Mouse (Mus musculus) lung, embryonic 14.5 days (tissue): Measurements from ENCODE around the gene Maml3. TPM values are rescaled to one million over a fixed set of nuclear protein-coding genes. Genes with fewer than 3 reads are reported as not detected.

Source experiments
- ATAC-seq: fragments of 200-750 bp; cut with Nextera tagmentation; 2 replicates; pipeline ENCODE4 v1.8.0; 2017; ENCODE audit warnings: mild to moderate bottlenecking, moderate TSS enrichment, moderate library complexity; ENCODE audit not compliant: insufficient read depth
- DNase-seq: peaks from one replicate; pipeline ENCODE4 v3.0.0-alpha.2; 2015
- H3K27ac ChIP-seq: fragments of 300-500 bp; sonication (generic); 2 replicates; pipeline ENCODE4 v1.5.1; 2014; ENCODE audit warnings: low read depth, mild to moderate bottlenecking, moderate library complexity
- H3K27me3 ChIP-seq: fragments of 300-500 bp; sonication (generic); 2 replicates; pipeline ENCODE4 v1.6.1; 2014; ENCODE audit warnings: low read length, control low read depth; ENCODE audit not compliant: insufficient read depth
- H3K36me3 ChIP-seq: fragments of 300-500 bp; sonication (generic); 2 replicates; pipeline ENCODE4 v1.6.1; 2014; ENCODE audit warnings: control low read depth; ENCODE audit not compliant: insufficient read depth
- H3K4me1 ChIP-seq: fragments of 300-500 bp; sonication (generic); 2 replicates; pipeline ENCODE4 v1.6.1; 2014; ENCODE audit warnings: antibody characterized with exemption, control low read depth; ENCODE audit not compliant: insufficient read depth
- H3K4me2 ChIP-seq: fragments of 300-500 bp; sonication (generic); 2 replicates; pipeline ENCODE4 v1.6.1; 2014; ENCODE audit warnings: mild to moderate bottlenecking
- H3K4me3 ChIP-seq: fragments of 300-500 bp; sonication (generic); 2 replicates; pipeline ENCODE4 v1.5.1; 2014; ENCODE audit warnings: low read depth, low read length
- H3K9ac ChIP-seq: fragments of 300-500 bp; sonication (generic); 2 replicates; pipeline ENCODE4 v1.6.1; 2014
- H3K9me3 ChIP-seq: fragments of 300-500 bp; sonication (generic); 2 replicates; pipeline ENCODE4 v1.6.1; 2016; ENCODE audit warnings: low read depth, low read length, control low read depth
- CTCF ChIP-seq: IDR thresholded peaks from 2 replicates; pipeline ENCODE4 v1.5.1; 2016; ENCODE audit warnings: antibody characterized with exemption, low read depth
- WGBS: fragments of 180-500 bp; shearing (Covaris S2); extraction: QIAGEN DNeasy Blood & Tissue Kit; methylation state at CpG from one replicate; pipeline ENCODE4 v1.1.7; 2014; 5-methylcytosine and 5-hydroxymethylcytosine counted together
- polyA plus RNA-seq: library from polyadenylated mRNA; unstranded; fragments of >200 nt; fragmentation: Nextera tagmentation; extraction: Ambion mirVana; gene quantifications from 2 replicates; pipeline ENCODE4 v1.2.1, GENCODE M21; 2014

Gene Maml3
- polyA plus RNA-seq, 1 experiment from 2014 or later: 9.1 TPM

DNA sequence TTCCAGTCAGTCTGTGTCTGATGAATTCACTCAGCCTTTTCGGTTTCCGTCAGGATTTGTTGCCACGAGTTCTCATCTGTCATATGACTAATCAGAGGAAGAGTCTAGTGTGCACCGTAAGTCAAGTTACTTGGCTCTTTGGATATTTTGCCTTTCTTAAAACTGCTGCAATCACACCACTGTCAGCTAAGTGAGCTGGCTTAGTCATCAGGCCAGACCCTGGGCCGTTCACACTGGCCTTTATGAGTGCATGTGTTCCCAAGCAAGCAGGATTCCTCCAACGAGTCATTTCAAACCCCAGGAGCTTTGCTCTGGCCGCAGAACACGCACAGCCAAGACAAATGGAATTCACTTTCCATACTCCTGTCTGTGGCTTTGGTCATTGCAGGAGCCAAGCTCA lies 161.2 kb downstream of the Maml3 start:
- Histone ChIP-seq H3K4me1 (0 out of 2 replicates have a peak, but pooled peaks cover 6% of the 10 kb centered on the region), H3K36me3 (no peaks in the 10 kb centered on the region), H3K27me3 (no peaks in the 10 kb centered on the region), H3K9ac (no peak overlapping the region), H3K4me2 (no peak overlapping the region), H3K27ac (no peak overlapping the region), H3K9me3 (no peaks in the 10 kb centered on the region), H3K4me3 (no peak overlapping the region)
- DNase-seq (no peak), ATAC-seq (no peak)
- no peak for TF ChIP-seq CTCF
- WGBS: 65% methylated on average over 8 of the region's 8 CpGs

DNA sequence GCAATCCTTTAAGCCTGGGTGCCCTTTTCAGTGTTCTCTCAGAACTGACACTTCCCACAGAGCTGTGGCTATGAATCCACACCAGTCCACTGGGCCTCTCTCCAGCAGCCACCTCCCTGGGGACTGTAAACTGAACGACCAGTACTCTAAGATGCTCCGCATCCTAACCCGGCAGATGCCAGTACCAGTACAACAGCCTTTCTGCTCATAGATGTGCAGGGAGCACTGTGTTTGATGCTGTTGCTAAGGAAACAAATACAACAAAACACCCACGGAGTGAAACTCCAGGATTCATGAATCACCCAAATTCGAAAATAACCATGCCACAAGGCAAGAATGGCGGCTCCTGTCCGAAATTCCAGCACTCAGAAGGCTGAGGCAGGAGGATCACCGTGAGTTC lies 163.1 kb downstream of the Maml3 start:
- WGBS: 88% methylated on average over 8 of the region's 8 CpGs
- Histone ChIP-seq H3K36me3 (no peaks in the 10 kb centered on the region), H3K9ac (no peak overlapping the region), H3K9me3 (no peaks in the 10 kb centered on the region), H3K4me1 (0 out of 2 replicates have a peak, but pooled peaks cover 3% of the 10 kb centered on the region), H3K27ac (no peak overlapping the region), H3K4me3 (no peak overlapping the region), H3K27me3 (no peaks in the 10 kb centered on the region), H3K4me2 (no peak overlapping the region)
- TF ChIP-seq CTCF: no peak
- no peak for ATAC-seq
- no peak for DNase-seq

DNA sequence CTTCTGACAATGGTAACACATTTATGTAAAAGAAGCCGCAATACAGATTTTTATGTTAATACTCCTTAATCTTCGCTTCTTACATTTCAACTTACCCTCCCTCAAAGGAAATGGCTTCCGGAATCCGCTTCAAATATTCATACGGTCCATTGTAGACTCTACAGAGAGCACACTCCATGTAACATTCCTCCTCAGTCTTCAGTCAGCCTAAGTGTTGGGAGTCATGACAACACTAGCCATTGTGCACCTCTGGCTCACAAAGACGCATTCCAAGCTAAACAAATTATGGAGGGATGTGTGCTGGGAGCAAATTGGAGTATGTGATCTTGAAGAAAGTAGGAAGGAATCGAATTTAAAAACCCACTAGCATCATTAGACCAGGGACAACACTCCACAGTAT lies 165.0 kb downstream of the Maml3 start:
- Histone ChIP-seq H3K36me3 (no peaks in the 10 kb centered on the region), H3K27me3 (no peaks in the 10 kb centered on the region), H3K27ac (no peak overlapping the region), H3K4me1 (no peaks in the 10 kb centered on the region), H3K9me3 (no peaks in the 10 kb centered on the region), H3K4me2 (no peak overlapping the region), H3K4me3 (no peak overlapping the region), H3K9ac (no peak overlapping the region)
- no peak for TF ChIP-seq CTCF
- WGBS: 73% methylated on average over 7 of the region's 7 CpGs
- ATAC-seq: no peak
- DNase-seq: peak; percentile 17

DNA sequence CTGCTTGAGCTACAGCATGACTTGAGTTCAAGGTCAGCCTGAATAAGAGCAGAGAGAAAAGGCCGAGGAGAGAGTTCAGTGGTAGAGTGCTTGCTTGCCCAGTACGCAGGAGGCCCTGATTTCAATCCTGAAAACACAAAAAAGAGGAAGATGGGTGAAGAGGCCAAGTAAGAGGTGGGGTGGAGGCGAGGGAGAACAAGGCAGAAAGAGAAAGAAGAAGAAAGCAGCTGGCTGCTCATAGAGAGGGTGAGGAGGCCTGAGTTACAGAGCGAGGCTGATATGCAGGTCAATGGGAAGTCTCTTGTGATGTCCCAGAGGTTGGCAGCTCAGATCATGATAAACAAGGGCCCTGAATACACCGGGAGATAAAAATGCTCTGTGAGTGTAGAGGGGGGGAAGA lies 165.8 kb downstream of the Maml3 start:
- DNase-seq: no peak
- no peaks in the 10 kb centered on the region for H3K36me3 ChIP-seq
- H3K9me3 ChIP-seq: no peaks in the 10 kb centered on the region
- no peak overlapping the region for H3K4me3 ChIP-seq
- no peak overlapping the region for H3K9ac ChIP-seq
- ATAC-seq: no peak
- H3K27ac ChIP-seq: no peak overlapping the region
- no peaks in the 10 kb centered on the region for H3K4me1 ChIP-seq
- WGBS: 67% methylated on average over 5 of the region's 5 CpGs
- no peaks in the 10 kb centered on the region for H3K27me3 ChIP-seq
- no peak overlapping the region for H3K4me2 ChIP-seq
- no peak for TF ChIP-seq CTCF

DNA sequence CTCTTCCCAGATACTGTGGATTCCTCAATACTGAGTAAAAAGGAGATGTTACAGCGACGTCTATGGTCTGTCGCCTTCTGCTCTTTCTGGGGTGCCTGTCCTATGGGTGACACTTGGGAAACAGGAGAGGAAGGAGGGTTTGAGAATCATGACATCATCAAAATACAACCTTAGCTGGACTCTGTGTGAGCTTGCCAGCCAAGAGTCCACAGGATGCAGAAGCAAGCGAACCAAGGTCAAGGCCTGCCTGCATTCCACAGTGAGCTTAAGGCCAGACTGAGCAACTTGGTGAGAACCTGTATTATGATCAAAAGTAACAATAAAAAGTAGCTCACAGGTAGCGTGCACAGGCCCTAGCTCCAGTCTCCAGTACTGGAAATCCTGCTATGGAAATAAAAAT lies 167.7 kb downstream of the Maml3 start:
- DNase-seq: no peak
- H3K9me3 ChIP-seq: no peaks in the 10 kb centered on the region
- no peak for ATAC-seq
- no peak overlapping the region for H3K27ac ChIP-seq
- 91% methylated on average over 5 of the region's 5 CpGs for WGBS
- H3K36me3 ChIP-seq: no peaks in the 10 kb centered on the region
- no peak overlapping the region for H3K9ac ChIP-seq
- H3K4me3 ChIP-seq: no peak overlapping the region
- H3K4me2 ChIP-seq: no peak overlapping the region
- H3K27me3 ChIP-seq: no peaks in the 10 kb centered on the region
- TF ChIP-seq CTCF: no peak
- H3K4me1 ChIP-seq: no peaks in the 10 kb centered on the region

DNA sequence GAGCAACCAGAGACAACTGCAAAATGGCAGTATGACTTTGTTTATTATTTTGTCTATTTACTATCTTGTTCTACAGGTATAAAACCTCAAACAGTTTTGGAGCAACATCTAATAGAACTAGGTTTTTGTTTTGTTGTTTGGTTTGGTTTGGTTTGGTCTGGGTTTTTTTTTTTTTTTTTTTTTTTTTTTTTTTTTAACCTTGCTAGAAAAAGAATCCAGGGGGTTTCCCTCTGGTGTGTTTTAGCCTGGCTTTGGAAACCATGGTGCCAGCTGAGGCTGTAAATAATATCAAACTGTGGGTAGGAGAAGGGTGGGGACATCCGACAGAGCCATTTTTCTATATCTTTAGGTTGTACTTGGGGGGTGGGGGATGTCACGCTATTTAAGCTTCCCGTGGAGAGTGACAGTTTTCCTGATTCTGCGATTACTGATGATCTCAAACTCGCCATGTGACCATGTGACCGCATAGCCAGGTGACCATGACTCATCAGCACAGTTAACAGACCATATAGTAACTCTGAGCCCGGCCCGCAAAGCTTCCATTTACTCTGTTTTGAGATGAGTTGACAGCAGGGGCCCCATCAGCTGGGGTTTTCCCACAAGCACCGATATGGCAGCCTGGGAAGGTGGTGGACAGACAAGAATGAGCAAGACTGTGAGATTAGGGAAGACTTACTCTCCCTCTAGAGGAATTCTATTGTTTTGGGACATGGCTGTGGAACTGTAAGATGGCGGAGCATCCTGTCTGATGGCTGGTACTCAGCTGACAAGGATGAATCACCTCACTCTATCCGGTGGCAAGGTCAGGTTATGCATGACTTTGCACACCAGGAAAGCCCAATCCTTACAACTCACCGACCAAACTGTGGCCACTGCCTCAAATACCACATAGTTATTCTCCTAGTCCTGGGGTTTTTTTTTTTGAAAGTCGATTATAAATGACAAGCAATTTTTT lies 170.1 kb downstream of the Maml3 start:
- H3K27ac ChIP-seq: no peak overlapping the region
- H3K27me3 ChIP-seq: no peaks in the 10 kb centered on the region
- no peak for TF ChIP-seq CTCF
- no peak overlapping the region for H3K9ac ChIP-seq
- H3K4me2 ChIP-seq: no peak overlapping the region
- ATAC-seq (no peak), DNase-seq (no peak)
- H3K36me3 ChIP-seq: no peaks in the 10 kb centered on the region
- no peak overlapping the region for H3K4me3 ChIP-seq
- WGBS: 85% methylated on average over 13 of the region's 13 CpGs
- H3K9me3 ChIP-seq: no peaks in the 10 kb centered on the region
- no peaks in the 10 kb centered on the region for H3K4me1 ChIP-seq

DNA sequence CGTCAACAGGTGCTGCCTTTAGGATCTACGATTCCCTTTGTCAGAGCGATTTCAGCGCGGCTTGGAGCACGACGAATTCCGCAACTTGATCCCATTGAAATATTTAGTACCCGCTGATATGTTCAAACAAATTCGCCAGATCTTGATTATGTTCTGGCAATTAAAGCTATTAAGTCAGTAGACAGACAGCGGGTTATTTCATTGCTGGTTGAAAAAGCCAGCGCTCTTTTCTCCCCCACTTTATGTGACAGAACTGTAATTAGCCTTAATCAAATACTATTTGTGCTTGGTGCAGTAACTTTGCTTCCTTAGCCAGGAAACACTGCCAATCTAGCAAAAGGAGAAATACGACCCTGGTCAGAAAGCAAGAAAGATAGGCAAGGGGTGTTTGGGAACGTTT lies 176.7 kb downstream of the Maml3 start:
- Histone ChIP-seq H3K4me2 (no peak overlapping the region), H3K27ac (no peak overlapping the region), H3K4me3 (no peak overlapping the region), H3K36me3 (no peaks in the 10 kb centered on the region), H3K4me1 (no peaks in the 10 kb centered on the region), H3K9me3 (no peaks in the 10 kb centered on the region), H3K9ac (no peak overlapping the region), H3K27me3 (no peaks in the 10 kb centered on the region)
- ATAC-seq (no peak), DNase-seq (no peak)
- TF ChIP-seq CTCF: no peak
- 71% methylated on average over 14 of the region's 14 CpGs for WGBS
